Mouse (Mus musculus): ENCODE measurements around the gene Myh11. TPM values are rescaled to one million over a fixed set of nuclear protein-coding genes. Genes with fewer than 3 reads are reported as not detected.

Gene Myh11
- polyA plus RNA-seq, 1 experiment from 2014 or later = 0.36 TPM

DNA sequence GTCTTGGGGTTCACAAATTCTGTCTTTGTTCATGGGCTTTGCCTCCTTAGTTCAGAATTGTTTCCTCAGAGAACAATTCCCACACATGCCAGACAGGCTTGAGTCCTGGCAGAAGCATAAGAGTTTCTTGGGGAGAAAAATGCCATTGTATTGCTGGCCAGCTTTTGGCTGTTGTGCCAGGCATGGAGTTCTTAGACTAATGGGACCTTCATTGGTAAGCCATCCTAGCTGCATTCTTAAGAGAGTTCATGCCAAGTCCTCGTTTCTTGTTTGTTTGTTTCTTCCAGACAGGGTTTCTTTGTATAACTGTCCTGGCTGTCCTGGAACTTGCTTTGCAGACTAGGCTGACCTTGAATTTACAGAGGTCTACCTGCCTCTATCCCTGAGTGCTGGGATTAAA, 107.3 kb downstream of the Myh11 start:
- Histone ChIP-seq H3K27ac (ENCODE audit: low read depth) (no peak overlapping the region), H3K27me3 (ENCODE audit: insufficient read depth, low read length) (no peaks in the 10 kb centered on the region), H3K4me2 (ENCODE audit: low read depth, low read length) (no peak overlapping the region), H3K4me3 (ENCODE audit: low read depth, low read length) (no peak overlapping the region), H3K36me3 (replicated peaks; ENCODE audit: insufficient read depth, low read length) (peaks cover 87% of the 10 kb centered on the region), H3K9ac (replicated peaks) (no peak overlapping the region), H3K9me3 (ENCODE audit: low read length) (no peaks in the 10 kb centered on the region), H3K4me1 (ENCODE audit: insufficient read depth) (no peaks in the 10 kb centered on the region)
- WGBS (ENCODE audit: insufficient replicate concordance) = 70% methylated on average over 1 of the region's 1 CpGs
- TF ChIP-seq CTCF (IDR thresholded peaks at IDR 0.05; ENCODE audit: low read depth) (no peak), EP300 (IDR thresholded peaks at IDR 0.05; ENCODE audit: low read depth) (no peak)
- DNase-seq (no peak), ATAC-seq (no peak)

GRCm38 (mm10) chr16:14182360-14182759, 108.8 kb downstream of the Myh11 start:
- no peak overlapping the region for H3K27ac ChIP-seq (ENCODE audit: low read depth)
- no peaks in the 10 kb centered on the region for H3K9me3 ChIP-seq (ENCODE audit: low read length)
- WGBS (ENCODE audit: insufficient replicate concordance) = 90% methylated on average over 5 of the region's 5 CpGs
- ATAC-seq = no peak
- no peak overlapping the region for H3K4me3 ChIP-seq (ENCODE audit: low read depth, low read length)
- H3K27me3 ChIP-seq (ENCODE audit: insufficient read depth, low read length) = no peaks in the 10 kb centered on the region
- H3K4me1 ChIP-seq (ENCODE audit: insufficient read depth) = peaks cover 3% of the 10 kb centered on the region; the same call in 1 of the 2 replicates
- no peak for TF ChIP-seq EP300 (IDR thresholded peaks at IDR 0.05; ENCODE audit: low read depth)
- TF ChIP-seq CTCF (IDR thresholded peaks at IDR 0.05; ENCODE audit: low read depth) = no peak
- no peak overlapping the region for H3K9ac ChIP-seq (replicated peaks)
- peaks cover 80% of the 10 kb centered on the region for H3K36me3 ChIP-seq (replicated peaks; ENCODE audit: insufficient read depth, low read length)
- H3K4me2 ChIP-seq (ENCODE audit: low read depth, low read length) = no peak overlapping the region
- DNase-seq = no peak

- Histone ChIP-seq H3K4me2 (ENCODE audit: low read depth, low read length) (no peak overlapping the region), H3K36me3 (replicated peaks; ENCODE audit: insufficient read depth, low read length) (peaks cover 81% of the 10 kb centered on the region), H3K9ac (replicated peaks) (no peak overlapping the region), H3K27me3 (ENCODE audit: insufficient read depth, low read length) (no peaks in the 10 kb centered on the region), H3K4me1 (ENCODE audit: insufficient read depth) (peaks cover 3% of the 10 kb centered on the region; the same call in 1 of the 2 replicates), H3K27ac (ENCODE audit: low read depth) (no peak overlapping the region), H3K4me3 (ENCODE audit: low read depth, low read length) (no peak overlapping the region), H3K9me3 (ENCODE audit: low read length) (no peaks in the 10 kb centered on the region)
- TF ChIP-seq EP300 (IDR thresholded peaks at IDR 0.05; ENCODE audit: low read depth) = peak; percentile 36; the same call in 1 of the 2 replicates
- no peak for TF ChIP-seq CTCF (IDR thresholded peaks at IDR 0.05; ENCODE audit: low read depth)
- no peak for ATAC-seq
- no peak for DNase-seq
- WGBS (ENCODE audit: insufficient replicate concordance) = 79% methylated on average over 6 of the region's 6 CpGs
These were observed 110.9 kb downstream of the Myh11 start for GRCm38 (mm10) chr16:14180163-14180733.

- H3K4me1 ChIP-seq (ENCODE audit: insufficient read depth) = peaks cover 3% of the 10 kb centered on the region; the same call in 1 of the 2 replicates
- H3K27me3 ChIP-seq (ENCODE audit: insufficient read depth, low read length) = no peaks in the 10 kb centered on the region
- H3K9ac ChIP-seq (replicated peaks) = no peak overlapping the region
- 49% methylated on average over 3 of the region's 3 CpGs for WGBS (ENCODE audit: insufficient replicate concordance)
- no peak for DNase-seq
- H3K4me2 ChIP-seq (ENCODE audit: low read depth, low read length) = no peak overlapping the region
- H3K36me3 ChIP-seq (replicated peaks; ENCODE audit: insufficient read depth, low read length) = peaks cover 81% of the 10 kb centered on the region
- H3K27ac ChIP-seq (ENCODE audit: low read depth) = peak overlapping the region; percentile 82
- no peak overlapping the region for H3K4me3 ChIP-seq (ENCODE audit: low read depth, low read length)
- H3K9me3 ChIP-seq (ENCODE audit: low read length) = no peaks in the 10 kb centered on the region
- peak; percentile 53; the same call in 1 of the 2 replicates for ATAC-seq
- TF ChIP-seq EP300 (IDR thresholded peaks at IDR 0.05; ENCODE audit: low read depth) (no peak), CTCF (IDR thresholded peaks at IDR 0.05; ENCODE audit: low read depth) (no peak)
These were observed 113.1 kb downstream of the Myh11 start for GRCm38 (mm10) chr16:14178041-14178440.

- H3K9ac ChIP-seq (replicated peaks) = no peak overlapping the region
- no peak overlapping the region for H3K4me2 ChIP-seq (ENCODE audit: low read depth, low read length)
- TF ChIP-seq CTCF (IDR thresholded peaks at IDR 0.05; ENCODE audit: low read depth) (no peak), EP300 (IDR thresholded peaks at IDR 0.05; ENCODE audit: low read depth) (no peak)
- H3K27me3 ChIP-seq (ENCODE audit: insufficient read depth, low read length) = no peaks in the 10 kb centered on the region
- H3K4me1 ChIP-seq (ENCODE audit: insufficient read depth) = peaks cover 16% of the 10 kb centered on the region
- H3K36me3 ChIP-seq (replicated peaks; ENCODE audit: insufficient read depth, low read length) = peaks cover 68% of the 10 kb centered on the region
- WGBS (ENCODE audit: insufficient replicate concordance) = 87% methylated on average over 1 of the region's 1 CpGs
- ATAC-seq (no peak), DNase-seq (no peak)
- H3K27ac ChIP-seq (ENCODE audit: low read depth) = no peak overlapping the region
- no peaks in the 10 kb centered on the region for H3K9me3 ChIP-seq (ENCODE audit: low read length)
- H3K4me3 ChIP-seq (ENCODE audit: low read depth, low read length) = no peak overlapping the region
These were observed 121.5 kb downstream of the Myh11 start for GRCm38 (mm10) chr16:14169706-14170105.

DNA sequence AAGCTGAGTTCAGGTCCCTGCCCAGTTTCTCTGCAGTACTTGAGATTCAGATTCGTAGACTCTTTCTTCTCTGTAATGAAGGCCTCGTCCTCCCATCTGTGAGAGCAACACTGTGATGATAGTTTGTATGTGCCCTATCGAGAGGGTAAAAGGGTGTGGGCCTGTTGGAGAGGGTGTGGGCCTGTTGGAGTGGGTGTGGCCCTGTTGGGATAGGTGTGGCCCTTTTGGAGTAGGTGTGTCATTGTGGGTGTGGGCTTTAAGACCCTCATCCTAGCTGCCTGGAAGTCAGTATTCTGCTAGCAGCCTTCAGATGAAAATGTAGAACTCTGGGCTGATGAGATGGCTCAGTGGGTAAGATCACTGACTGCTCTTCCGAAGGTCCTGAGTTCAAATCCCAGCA, 124.7 kb downstream of the Myh11 start:
- Histone ChIP-seq H3K4me3 (ENCODE audit: low read depth, low read length) (0 out of 2 replicates have a peak overlapping the region, but pooled peaks have one; percentile 13), H3K9me3 (ENCODE audit: low read length) (no peaks in the 10 kb centered on the region), H3K27ac (ENCODE audit: low read depth) (peak overlapping the region; percentile 12; the same call in 1 of the 2 replicates), H3K9ac (replicated peaks) (no peak overlapping the region), H3K4me2 (ENCODE audit: low read depth, low read length) (peak overlapping the region; percentile 77), H3K36me3 (replicated peaks; ENCODE audit: insufficient read depth, low read length) (peaks cover 38% of the 10 kb centered on the region), H3K4me1 (ENCODE audit: insufficient read depth) (peaks cover 26% of the 10 kb centered on the region), H3K27me3 (ENCODE audit: insufficient read depth, low read length) (no peaks in the 10 kb centered on the region)
- no peak for ATAC-seq
- peak; percentile 19 for DNase-seq
- TF ChIP-seq CTCF (IDR thresholded peaks at IDR 0.05; ENCODE audit: low read depth) (no peak), EP300 (IDR thresholded peaks at IDR 0.05; ENCODE audit: low read depth) (no peak)
- 78% methylated on average over 4 of the region's 4 CpGs for WGBS (ENCODE audit: insufficient replicate concordance)

Measured in liver, postnatal 0 days (tissue).